Mouse (Mus musculus) kidney, postnatal 36 days (tissue): Measurements from ENCODE around the gene Ror2.

ENCODE experiments used
- DNase-seq, 2 experiments: peaks; one replicate each; pipeline ENCODE4 v3.0.0; 2021 to 2022; ENCODE audit warnings: mixed read lengths in 2 of 2

Gene Ror2

DNA sequence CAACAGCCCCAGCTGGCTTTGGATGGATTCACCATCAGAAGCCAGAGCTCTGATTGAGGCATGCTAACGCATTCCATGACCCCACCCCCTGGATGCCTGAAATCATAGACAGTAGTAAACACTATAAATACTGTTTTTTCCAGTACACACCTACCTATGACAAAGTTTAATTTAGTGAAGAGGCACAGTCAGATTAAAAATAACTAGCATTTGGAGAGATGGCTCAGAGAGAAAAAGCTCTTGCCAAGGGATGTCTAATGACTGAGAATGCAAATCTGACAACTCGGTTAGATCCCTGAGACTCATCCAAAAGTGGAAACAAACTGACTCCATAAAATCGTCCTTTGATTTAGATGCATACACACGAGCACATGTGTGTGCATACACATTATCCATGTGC, 15.4 kb downstream of the Ror2 start:
- DNase-seq, result no peak

- no peak for DNase-seq
Measured at GRCm38 (mm10) chr13:53268541-53268940, 17.4 kb downstream of the Ror2 start.

- no peak for DNase-seq
Measured at GRCm38 (mm10) chr13:53267849-53268248, 18.1 kb downstream of the Ror2 start.

- DNase-seq, result no peak
Measured at GRCm38 (mm10) chr13:53267155-53267554, 18.8 kb downstream of the Ror2 start.

DNA sequence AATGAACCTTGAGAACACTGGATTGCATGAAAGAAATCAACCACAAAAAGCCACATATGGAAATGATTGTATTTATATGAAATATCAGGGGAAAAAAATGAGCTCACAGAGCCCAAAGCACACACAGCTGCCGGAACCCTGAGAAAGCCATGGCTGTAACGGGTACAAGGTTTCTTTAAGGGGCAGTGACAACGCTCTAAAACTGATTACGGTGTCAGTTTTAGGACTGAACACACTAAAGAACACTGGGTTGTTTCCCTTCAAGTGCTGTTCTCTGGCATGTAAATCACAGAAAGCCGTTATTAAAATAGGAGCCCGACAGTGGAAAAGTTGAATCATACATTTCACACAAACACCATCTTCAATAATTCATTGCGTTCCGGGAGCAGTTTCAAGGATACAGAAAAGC, 19.4 kb downstream of the Ror2 start:
- DNase-seq, result peak in 1 of 2 experiments; percentile 40

- no peak for DNase-seq
Measured at GRCm38 (mm10) chr13:53264896-53265295, 21.0 kb downstream of the Ror2 start.

GRCm38 (mm10) chr13:53262509-53263250, 23.2 kb downstream of the Ror2 start:
- no peak for DNase-seq

DNA sequence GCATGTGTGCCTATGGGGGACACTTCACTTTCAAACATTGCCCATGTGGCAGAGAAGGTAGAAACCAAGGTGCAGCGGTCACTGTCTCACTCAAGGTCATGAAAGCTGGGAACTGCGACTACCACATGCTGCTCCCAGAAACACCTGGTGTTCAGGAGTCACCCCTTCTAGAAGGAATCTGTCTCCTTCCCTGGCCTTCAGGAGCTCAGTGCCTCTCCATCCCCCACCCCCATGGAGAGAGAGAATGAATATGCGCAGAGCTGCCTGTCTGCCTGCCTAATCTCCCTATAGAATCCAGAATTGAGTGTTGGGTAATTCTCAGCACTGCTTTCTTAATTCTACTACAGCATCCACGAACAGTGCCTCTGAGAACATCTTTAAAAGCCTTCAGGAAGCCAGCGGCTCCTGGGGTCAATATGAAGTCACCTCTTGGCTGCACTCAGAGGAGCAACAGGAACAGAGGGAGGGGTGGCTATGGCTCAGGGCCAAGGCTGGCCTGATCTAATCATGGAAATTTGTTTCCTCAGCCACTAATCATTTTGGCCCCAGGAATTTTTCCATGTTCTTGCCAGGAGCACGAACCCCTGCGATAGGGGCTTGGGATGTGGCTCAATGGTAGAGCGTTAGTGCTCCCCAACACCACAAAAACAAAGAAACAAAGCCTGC, 24.7 kb downstream of the Ror2 start:
- DNase-seq, result peak; percentile 84 to 88

GRCm38 (mm10) chr13:53258943-53259342, 27.0 kb downstream of the Ror2 start:
- no peak for DNase-seq

DNA sequence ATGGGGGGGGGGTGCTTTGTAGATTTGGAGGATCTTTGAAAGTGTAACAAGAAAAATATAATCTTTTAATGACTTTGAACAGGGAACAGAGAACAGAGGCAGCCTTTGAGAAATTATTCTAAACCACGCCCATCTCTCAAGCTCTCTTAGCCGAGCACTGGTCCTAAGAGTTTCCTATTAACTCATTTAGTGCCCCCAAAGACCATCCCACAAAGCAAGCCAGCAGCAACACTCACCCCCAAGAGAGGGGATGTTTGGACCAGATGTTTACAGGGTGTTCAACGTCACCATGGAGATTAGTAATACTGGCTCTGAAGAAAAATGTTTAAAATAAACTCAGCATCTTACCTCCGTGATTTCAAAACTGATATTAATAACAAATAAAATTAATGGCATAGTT, 27.4 kb downstream of the Ror2 start:
- DNase-seq, result no peak

DNA sequence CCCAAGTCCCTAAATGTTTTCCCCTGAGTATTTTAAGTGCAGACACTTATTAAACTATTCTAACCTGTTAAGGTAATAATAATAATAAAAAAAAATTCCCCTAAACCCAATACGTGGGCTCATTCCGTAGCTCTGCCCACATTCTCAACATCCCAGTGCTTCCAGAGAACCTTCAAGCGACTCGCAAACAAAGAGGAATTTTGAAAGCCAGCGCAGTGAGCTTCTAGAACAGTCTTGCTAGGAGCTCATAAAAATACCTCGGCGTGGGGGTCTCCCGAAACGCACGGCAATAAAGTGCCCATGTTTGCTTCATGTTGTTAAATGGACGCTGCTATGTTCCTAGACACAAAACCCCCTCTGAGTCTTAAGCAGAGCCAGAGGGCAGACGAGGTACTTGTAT, 32.7 kb downstream of the Ror2 start:
- no peak for DNase-seq

GRCm38 (mm10) chr13:53248586-53249401, 37.1 kb downstream of the Ror2 start:
- DNase-seq, result no peak

GRCm38 (mm10) chr13:53248080-53248479, 37.8 kb downstream of the Ror2 start:
- DNase-seq, result peak; percentile 36 to 39

- no peak for DNase-seq
Measured at GRCm38 (mm10) chr13:53247175-53247574, 38.7 kb downstream of the Ror2 start.

GRCm38 (mm10) chr13:53244151-53244550, 41.8 kb downstream of the Ror2 start:
- peak in 1 of 2 experiments; percentile 25 for DNase-seq

DNA sequence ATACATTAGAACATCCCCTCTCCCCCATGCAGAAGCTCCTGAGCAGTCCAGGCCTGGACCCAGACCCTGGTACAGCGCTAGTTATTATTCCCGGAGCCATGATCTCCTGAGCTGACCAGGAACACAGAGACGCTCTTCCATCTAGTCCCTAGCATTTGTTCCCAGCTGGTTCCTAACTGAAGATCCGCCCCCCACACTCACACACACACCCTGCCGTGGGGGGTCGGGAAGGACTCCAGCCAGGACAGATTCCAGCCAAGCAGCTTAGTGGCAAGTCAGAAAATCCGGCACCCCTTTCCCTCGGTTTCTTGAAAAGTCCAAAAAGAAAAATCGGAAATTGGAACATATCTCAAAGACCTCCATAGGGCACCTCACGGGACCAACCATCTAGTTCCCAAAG, 48.5 kb downstream of the Ror2 start:
- DNase-seq, result no peak

- no peak for DNase-seq
Measured at GRCm38 (mm10) chr13:53236434-53237401, 49.2 kb downstream of the Ror2 start.

- DNase-seq, result no peak
Measured at GRCm38 (mm10) chr13:53235953-53236352, 50.0 kb downstream of the Ror2 start.

- no peak for DNase-seq
Measured at GRCm38 (mm10) chr13:53234844-53235243, 51.1 kb downstream of the Ror2 start.

GRCm38 (mm10) chr13:53233826-53234786, 51.8 kb downstream of the Ror2 start:
- DNase-seq, result no peak

- peak; percentile 30 to 35 for DNase-seq
Measured at GRCm38 (mm10) chr13:53233381-53233780, 52.5 kb downstream of the Ror2 start.
